Mouse (Mus musculus) urinary bladder, adult 2 months (tissue): ENCODE results near the gene Zscan4e. TPM values are rescaled to one million over a fixed set of nuclear protein-coding genes. Genes with fewer than 3 reads are reported as not detected.
"Not testable (repeated sequence)": the region's sequence is repeated elsewhere in the genome, so short reads cannot be mapped to it uniquely, and the experiment has no call there.

Source experiments
- DNase-seq: peaks from one replicate; pipeline ENCODE4 v3.0.0; 2022; ENCODE audit warnings: low spot score
- polyA plus RNA-seq: library from polyadenylated mRNA; depleted of rRNA; stranded (reverse); fragments of >200 nt; gene quantifications from 2 replicates; pipeline ENCODE4 v1.2.3, GENCODE M21; 2012; rRNA removed

Zscan4e gene
- not detected in 2 replicates for polyA plus RNA-seq

DNA sequence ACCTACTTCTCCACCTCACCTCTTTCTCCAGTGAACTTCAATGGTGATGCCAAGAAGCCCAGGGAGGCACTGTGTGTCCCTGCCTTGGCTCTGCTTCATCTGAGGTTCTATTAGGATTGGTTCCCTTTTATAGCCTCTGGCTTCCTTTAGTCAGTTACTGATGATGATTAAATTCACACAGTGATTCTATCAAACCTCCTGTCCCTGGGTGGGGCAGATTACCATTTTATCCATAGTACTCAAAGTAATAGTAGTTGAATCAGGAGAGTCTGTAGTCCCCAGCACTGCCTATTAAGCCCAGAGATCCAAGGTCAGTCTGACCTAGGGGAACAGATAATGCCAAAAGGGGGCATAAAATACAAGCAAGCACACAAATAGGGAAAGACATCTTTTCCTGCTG, at the start of gene Zscan4e:
Zscan4e (minus strand) TSS at position 101 of the 400 bp plus-strand sequence.
- DNase-seq, result not testable (repeated sequence)

Other genes starting within 250 kb of the Zscan4e start
- not detected in 2 replicates for gene Zscan4-ps1, start 241.0 kb downstream of the Zscan4e start, polyA plus RNA-seq
- gene Zscan4d, start 144.5 kb downstream of the Zscan4e start, polyA plus RNA-seq, result not detected in 2 replicates
- not detected in 2 replicates for gene Zscan4f, start 87.2 kb upstream of the Zscan4e start, polyA plus RNA-seq
- not detected in 2 replicates for gene Zscan4-ps2, start 203.6 kb upstream of the Zscan4e start, polyA plus RNA-seq